Mouse (Mus musculus) MEL (cell line): ENCODE measurements around the gene Gm609. TPM values are rescaled to one million over a fixed set of nuclear protein-coding genes. Genes with fewer than 3 reads are reported as not detected.

Experiments
- DNase-seq: peaks from one replicate; pipeline ENCODE4 v3.0.0; 2011; ENCODE audit warnings: low read depth, low spot score
- H3K27ac ChIP-seq: 2 replicates; pipeline ENCODE4 v1.5.1; 2012; ENCODE audit warnings: low read depth, mild to moderate bottlenecking, control low read depth, low read length, moderate library complexity; ENCODE audit not compliant: control insufficient read depth
- H3K27me3 ChIP-seq, 2 experiments: fragments of 150-350 bp in 1 of 2; sonication (generic) in 1 of 2; 2 replicates each; pipeline ENCODE4 v1.6.1; 2012; ENCODE audit warnings: low read length in 2 of 2, mild to moderate bottlenecking in 2 of 2, improper control_type of control experiment in 1 of 2, moderate library complexity in 1 of 2; ENCODE audit not compliant: insufficient read depth in 2 of 2, control insufficient read depth in 1 of 2
- H3K36me3 ChIP-seq, 2 experiments: 2 replicates each; pipeline ENCODE4 v1.6.1; 2012 to 2014; ENCODE audit warnings: low read length in 2 of 2, improper control_type of control experiment in 1 of 2, inconsistent platforms in 1 of 2, mild to moderate bottlenecking in 1 of 2; ENCODE audit not compliant: insufficient read depth in 2 of 2, control insufficient read depth in 1 of 2
- H3K4me1 ChIP-seq, 2 experiments: fragments of 150-350 bp in 1 of 2; sonication (generic) in 1 of 2; 2 replicates each; pipeline ENCODE4 v1.6.1; 2012; ENCODE audit warnings: low read length in 2 of 2, improper control_type of control experiment in 1 of 2, mild to moderate bottlenecking in 1 of 2; ENCODE audit not compliant: insufficient read depth in 2 of 2, control insufficient read depth in 1 of 2
- H3K4me3 ChIP-seq, 2 experiments: fragments of 150-350 bp in 1 of 2; sonication (generic) in 1 of 2; 2 replicates each; pipeline ENCODE4 v1.5.1; 2012; ENCODE audit warnings: low read depth in 2 of 2, low read length in 2 of 2, mild to moderate bottlenecking in 2 of 2, moderate library complexity in 2 of 2, control low read depth in 1 of 2, improper control_type of control experiment in 1 of 2; ENCODE audit not compliant: control insufficient read depth in 1 of 2, insufficient read depth in 1 of 2
- H3K79me2 ChIP-seq: 2 replicates; pipeline ENCODE4 v1.6.1; 2012; ENCODE audit warnings: mild to moderate bottlenecking, low read length, moderate library complexity; ENCODE audit not compliant: control insufficient read depth, poor library complexity, insufficient read depth
- H3K9ac ChIP-seq: 2 replicates; pipeline ENCODE4 v1.6.1; 2012; ENCODE audit warnings: low read depth, mild to moderate bottlenecking, control low read depth, low read length, moderate library complexity; ENCODE audit not compliant: control insufficient read depth, poor library complexity, severe bottlenecking
- H3K9me3 ChIP-seq: fragments of 150-350 bp; sonication (generic); replicated peaks from 2 replicates; pipeline ENCODE4 v1.6.1; 2012; ENCODE audit warnings: mild to moderate bottlenecking, low read length, improper control_type of control experiment, moderate library complexity; ENCODE audit not compliant: insufficient read depth
- BHLHE40 ChIP-seq: IDR thresholded peaks from 2 replicates; pipeline ENCODE4 v1.6.1; 2012; ENCODE audit warnings: low read depth, mild to moderate bottlenecking, inconsistent platforms, low read length, improper control_type of control experiment, borderline replicate concordance
- CHD2 ChIP-seq: IDR thresholded peaks from 2 replicates; pipeline ENCODE4 v1.6.1; 2011; ENCODE audit warnings: low read length, improper control_type of control experiment
- ELF1 ChIP-seq: IDR thresholded peaks from 2 replicates; pipeline ENCODE4 v1.6.1; 2014; ENCODE audit warnings: low read depth, mild to moderate bottlenecking, inconsistent platforms, low read length, improper control_type of control experiment, moderate library complexity
- GABPA ChIP-seq: IDR thresholded peaks from 2 replicates; pipeline ENCODE4 v1.6.1; 2012; ENCODE audit warnings: low read depth, mild to moderate bottlenecking, inconsistent platforms, low read length, improper control_type of control experiment, moderate library complexity
- GATA1 ChIP-seq: IDR thresholded peaks from 2 replicates; pipeline ENCODE4 v1.6.1; 2011; ENCODE audit warnings: low read depth, low read length, improper control_type of control experiment
- KAT2A ChIP-seq: conservative IDR thresholded peaks from 2 replicates; pipeline ENCODE4 v1.6.1; 2012; ENCODE audit warnings: low read depth, low read length, improper control_type of control experiment, inconsistent platforms
- MAX ChIP-seq: IDR thresholded peaks from 2 replicates; pipeline ENCODE4 v1.6.1; 2011; ENCODE audit warnings: low read length, improper control_type of control experiment
- MAZ ChIP-seq: IDR thresholded peaks from 2 replicates; pipeline ENCODE4 v1.6.1; 2012; ENCODE audit warnings: low read depth, mild to moderate bottlenecking, inconsistent platforms, low read length, improper control_type of control experiment
- MEF2A ChIP-seq: IDR thresholded peaks from 2 replicates; pipeline ENCODE4 v1.6.1; 2014; ENCODE audit warnings: low read depth, mild to moderate bottlenecking, inconsistent platforms, low read length, improper control_type of control experiment; ENCODE audit not compliant: poor library complexity, insufficient replicate concordance, severe bottlenecking; ENCODE audit errors: extremely low read depth
- MXI1 ChIP-seq: IDR thresholded peaks from 2 replicates; pipeline ENCODE4 v1.6.1; 2011; ENCODE audit warnings: mild to moderate bottlenecking, low read depth, low read length, improper control_type of control experiment
- MYC ChIP-seq: IDR thresholded peaks from 2 replicates; pipeline ENCODE4 v1.6.1; 2011; ENCODE audit warnings: low read depth, mild to moderate bottlenecking, low read length, improper control_type of control experiment, moderate library complexity
- NRF1 ChIP-seq: IDR thresholded peaks from 2 replicates; pipeline ENCODE4 v1.6.1; 2014; ENCODE audit warnings: low read depth, mild to moderate bottlenecking, inconsistent platforms, low read length, improper control_type of control experiment, moderate library complexity; ENCODE audit not compliant: poor library complexity, insufficient read depth, severe bottlenecking
- POLR2AphosphoS2 ChIP-seq: IDR thresholded peaks from 2 replicates; pipeline ENCODE4 v1.6.1; 2011; ENCODE audit warnings: low read length, improper control_type of control experiment
- RCOR1 ChIP-seq: IDR thresholded peaks from 2 replicates; pipeline ENCODE4 v1.6.1; 2012; ENCODE audit warnings: low read depth, mild to moderate bottlenecking, inconsistent platforms, low read length, improper control_type of control experiment
- SIN3A ChIP-seq: IDR thresholded peaks from 2 replicates; pipeline ENCODE4 v1.6.1; 2012; ENCODE audit warnings: low read length, improper control_type of control experiment, inconsistent platforms
- SMC3 ChIP-seq: IDR thresholded peaks from 2 replicates; pipeline ENCODE4 v1.6.1; 2011; ENCODE audit warnings: low read depth, low read length, improper control_type of control experiment
- UBTF ChIP-seq: IDR thresholded peaks from 2 replicates; pipeline ENCODE4 v1.6.1; 2012; ENCODE audit warnings: low read depth, mild to moderate bottlenecking, inconsistent platforms, low read length, improper control_type of control experiment, moderate library complexity, borderline replicate concordance; ENCODE audit not compliant: insufficient read depth
- USF1 ChIP-seq: IDR thresholded peaks from 2 replicates; pipeline ENCODE4 v1.6.1; 2014; ENCODE audit warnings: low read depth, mild to moderate bottlenecking, inconsistent platforms, low read length, improper control_type of control experiment, moderate library complexity
- ZKSCAN1 ChIP-seq: IDR thresholded peaks from 2 replicates; pipeline ENCODE4 v1.6.1; 2012; ENCODE audit warnings: low read depth, mild to moderate bottlenecking, inconsistent platforms, low read length, improper control_type of control experiment, moderate library complexity
- polyA plus RNA-seq, 2 experiments: library from polyadenylated mRNA; stranded (reverse) in 1 of 2; unstranded in 1 of 2; fragments of >175 nt in 1 of 2; fragments of >200 nt in 1 of 2; gene quantifications; 2 replicates each; pipeline versions ENCODE4 v1.2.1 to v1.2.4; 2012; ENCODE audit warnings: low replicate concordance in 2 of 2, low read depth in 1 of 2; ENCODE audit not compliant: insufficient read length in 2 of 2, insufficient read depth in 1 of 2, missing spikeins in 1 of 2
- total RNA-seq: library from RNA; depleted of rRNA; stranded (reverse); fragments of 300-350 nt; gene quantifications from 2 replicates; pipeline ENCODE4 v1.2.3, GENCODE M21; 2012

Gene Gm609
- total and polyA plus RNA-seq, 3 experiments, result 0.03 TPM; not detected in 2

GRCm38 (mm10) chr16:45399411-45399810, 93.4 kb downstream of the Gm609 start:
- H3K4me1 ChIP-seq, result no peaks in the 10 kb centered on the region
- no peak overlapping the region for H3K4me3 ChIP-seq
- no peak for TF ChIP-seq NRF1
- TF ChIP-seq USF1, result no peak
- H3K27ac ChIP-seq, result no peak overlapping the region
- H3K79me2 ChIP-seq, result no peaks in the 10 kb centered on the region
- DNase-seq, result no peak
- no peaks in the 10 kb centered on the region for H3K27me3 ChIP-seq
- no peaks in the 10 kb centered on the region for H3K9me3 ChIP-seq
- no peak overlapping the region for H3K9ac ChIP-seq
- no peaks in the 10 kb centered on the region for H3K36me3 ChIP-seq

- H3K27ac ChIP-seq, result no peak overlapping the region
- H3K79me2 ChIP-seq, result no peaks in the 10 kb centered on the region
- no peak overlapping the region for H3K4me3 ChIP-seq
- no peak for TF ChIP-seq SIN3A
- no peak for TF ChIP-seq MAX
- no peak for TF ChIP-seq POLR2AphosphoS2
- no peak for TF ChIP-seq GATA1
- no peak for TF ChIP-seq KAT2A
- no peak for TF ChIP-seq ELF1
- TF ChIP-seq BHLHE40, result no peak
- DNase-seq, result no peak
- no peaks in the 10 kb centered on the region for H3K36me3 ChIP-seq
- no peak overlapping the region for H3K9ac ChIP-seq
- no peaks in the 10 kb centered on the region for H3K4me1 ChIP-seq
- H3K27me3 ChIP-seq, result no peaks in the 10 kb centered on the region
- no peaks in the 10 kb centered on the region for H3K9me3 ChIP-seq
These were observed 95.3 kb downstream of the Gm609 start for GRCm38 (mm10) chr16:45397440-45397839.

GRCm38 (mm10) chr16:45392246-45392645, 100.5 kb downstream of the Gm609 start:
- Histone ChIP-seq H3K9ac (no peak overlapping the region), H3K27ac (no peak overlapping the region), H3K27me3 (no peaks in the 10 kb centered on the region), H3K4me3 (no peak overlapping the region), H3K4me1 (no peaks in the 10 kb centered on the region), H3K9me3 (no peaks in the 10 kb centered on the region), H3K79me2 (no peaks in the 10 kb centered on the region), H3K36me3 (no peaks in the 10 kb centered on the region)
- TF ChIP-seq MXI1 (no peak), MAX (no peak), CHD2 (no peak), MAZ (no peak), RCOR1 (no peak), GATA1 (no peak), MYC (no peak), ZKSCAN1 (no peak), GABPA (no peak), SMC3 (no peak), MEF2A (no peak), UBTF (no peak)
- no peak for DNase-seq
